Mouse (Mus musculus): ENCODE results near the gene Elf5.

Elf5 gene

DNA sequence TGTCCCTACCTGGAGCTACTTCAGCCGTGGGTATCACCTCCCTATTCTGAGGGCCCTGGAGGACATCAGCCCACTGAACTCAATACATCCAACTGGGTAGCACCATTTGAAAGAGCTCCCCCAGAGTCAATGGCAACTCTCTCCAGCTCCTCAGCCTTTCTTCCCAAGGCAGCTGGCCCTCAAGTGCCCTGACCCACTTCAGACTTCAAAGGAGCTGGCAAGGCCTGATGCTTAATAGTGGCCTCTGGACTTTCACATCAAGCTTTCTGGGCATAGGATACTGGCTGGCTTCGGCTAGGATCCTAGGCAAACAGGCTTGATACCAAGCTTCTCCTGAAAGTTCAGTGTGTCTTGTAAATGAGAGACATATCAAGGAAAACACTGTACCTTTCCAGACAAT, 23.6 kb downstream of the Elf5 start:
- DNase-seq (ENCODE audit: low spot score), result no peak

DNA sequence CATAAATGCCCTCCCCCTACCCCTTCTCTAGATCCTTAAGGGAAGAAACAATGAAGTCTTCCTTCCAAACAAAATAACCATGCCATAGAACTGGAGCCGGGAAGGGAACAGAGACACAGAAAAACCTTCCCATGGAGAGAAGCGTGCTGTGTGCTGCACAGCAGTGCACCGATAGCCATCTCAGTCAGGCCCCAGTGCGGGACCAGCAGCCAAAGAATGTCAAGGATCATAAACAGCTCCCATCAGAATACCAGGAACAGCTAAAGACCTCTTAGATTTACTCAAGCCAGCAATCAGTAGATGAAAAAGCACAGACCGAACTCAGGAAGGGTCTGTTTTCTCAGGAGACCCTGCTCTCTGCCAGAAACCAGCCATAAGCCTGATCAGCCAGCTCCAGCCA, 25.0 kb downstream of the Elf5 start:
- no peak for DNase-seq (ENCODE audit: low spot score)

GRCm38 (mm10) chr2:103439071-103439622, 27.7 kb downstream of the Elf5 start:
- no peak for DNase-seq (ENCODE audit: low spot score)

DNA sequence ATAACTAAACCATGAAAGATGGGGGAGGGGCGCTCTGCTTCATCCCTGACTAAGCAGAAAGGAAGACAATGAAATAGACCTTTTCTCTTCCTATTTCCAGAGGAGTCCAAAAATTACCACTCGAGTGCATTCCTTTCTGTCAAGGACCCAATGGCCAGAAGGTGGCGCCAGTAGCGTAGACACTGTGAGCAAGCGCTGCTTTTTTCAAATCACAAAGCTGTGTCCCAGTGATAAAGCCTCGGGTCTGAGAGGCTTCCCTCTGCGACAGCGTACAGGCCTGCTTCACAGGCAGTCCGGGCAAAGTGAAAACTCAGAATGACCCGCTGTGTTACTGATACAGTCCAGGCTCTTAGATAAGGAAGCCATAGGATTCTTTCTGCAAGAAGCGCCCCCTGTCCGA, 28.2 kb downstream of the Elf5 start:
- peak; percentile 39 for DNase-seq (ENCODE audit: low spot score)

DNA sequence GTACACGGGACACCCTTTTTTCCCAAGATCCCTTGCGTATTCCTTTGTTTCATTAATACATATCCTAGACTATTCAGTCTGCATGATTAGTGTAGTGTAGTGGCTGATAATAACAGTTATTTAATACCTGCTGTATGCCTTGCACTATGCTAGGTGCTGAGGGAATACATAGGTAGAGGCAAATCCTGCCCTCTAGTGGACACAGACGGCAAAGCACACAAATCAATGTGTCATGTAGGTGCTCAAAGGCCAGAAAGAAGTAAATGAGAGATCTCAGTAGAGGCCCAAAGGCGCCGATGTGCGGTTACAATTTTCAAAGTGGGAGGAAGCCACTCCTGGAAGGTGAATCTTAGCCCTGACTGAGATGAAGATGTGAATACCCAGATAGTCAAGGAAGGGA, 34.3 kb downstream of the Elf5 start:
- DNase-seq (ENCODE audit: low spot score), result no peak

- no peak for DNase-seq (ENCODE audit: low spot score)
Measured at GRCm38 (mm10) chr2:103446326-103446725, 34.8 kb downstream of the Elf5 start.

GRCm38 (mm10) chr2:103448947-103449560, 37.6 kb downstream of the Elf5 start:
- no peak for DNase-seq (ENCODE audit: low spot score)

GRCm38 (mm10) chr2:103449813-103450212, 38.3 kb downstream of the Elf5 start:
- DNase-seq (ENCODE audit: low spot score), result no peak

- no peak for DNase-seq (ENCODE audit: low spot score)
Measured at GRCm38 (mm10) chr2:103450267-103450666, 38.8 kb downstream of the Elf5 start.

DNA sequence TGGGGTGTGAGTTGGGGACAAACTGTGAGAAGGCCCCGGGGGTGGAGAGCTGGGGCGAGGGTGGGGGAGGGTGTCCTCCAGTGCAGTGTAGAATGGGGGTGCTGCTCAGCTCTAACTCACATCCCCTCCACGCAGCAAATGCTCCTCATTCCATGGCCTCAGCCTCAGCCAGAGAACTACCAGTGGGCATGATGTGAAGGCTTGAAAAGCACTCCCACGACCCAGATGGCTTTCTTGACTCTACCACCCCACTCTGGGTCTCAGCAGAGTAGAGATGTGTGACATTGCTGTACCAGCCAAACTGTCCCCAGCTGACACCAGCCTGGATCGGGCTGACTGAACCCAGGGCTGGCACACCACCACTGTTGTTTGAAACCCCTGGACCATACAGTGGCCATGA, 41.1 kb downstream of the Elf5 start:
- DNase-seq (ENCODE audit: low spot score), result no peak

DNA sequence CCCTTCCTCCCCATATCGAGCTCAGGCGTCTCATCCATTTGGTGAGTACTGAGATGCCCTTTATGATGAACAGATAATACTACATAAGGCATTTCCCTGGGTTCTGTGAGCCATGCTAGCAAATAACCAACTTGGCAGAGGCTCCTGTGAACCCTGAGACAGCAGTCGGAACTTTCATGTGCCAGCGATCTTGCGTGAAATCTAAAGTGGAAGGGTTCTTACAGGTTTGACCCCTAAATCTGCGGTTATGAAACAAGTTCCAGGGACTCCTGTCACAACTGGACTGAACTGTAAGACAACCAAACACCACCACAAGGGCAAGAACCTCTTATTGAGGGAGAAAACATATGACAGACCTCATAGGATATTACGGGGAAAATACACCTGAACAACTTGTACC, 44.3 kb downstream of the Elf5 start:
- DNase-seq (ENCODE audit: low spot score), result no peak

DNA sequence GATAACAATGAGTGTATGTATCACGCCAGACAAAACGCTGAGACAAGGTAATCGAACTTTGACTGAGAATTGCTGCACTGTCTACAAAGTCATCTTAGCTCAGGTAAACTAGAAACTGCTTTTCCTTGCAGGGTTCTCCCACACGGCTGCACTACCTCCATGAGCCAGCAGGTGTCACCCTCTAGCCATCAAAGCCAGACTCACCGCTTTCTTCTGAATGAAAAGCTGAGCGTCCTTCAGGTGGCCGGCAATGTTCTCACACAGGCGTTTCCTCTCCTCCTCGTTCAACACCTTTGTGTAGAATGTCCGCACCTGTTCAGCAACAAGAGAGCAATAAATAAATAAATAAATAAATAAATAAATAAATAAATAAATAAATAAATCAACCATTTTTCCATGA, 45.2 kb downstream of the Elf5 start:
- peak; percentile 55 for DNase-seq (ENCODE audit: low spot score)

DNA sequence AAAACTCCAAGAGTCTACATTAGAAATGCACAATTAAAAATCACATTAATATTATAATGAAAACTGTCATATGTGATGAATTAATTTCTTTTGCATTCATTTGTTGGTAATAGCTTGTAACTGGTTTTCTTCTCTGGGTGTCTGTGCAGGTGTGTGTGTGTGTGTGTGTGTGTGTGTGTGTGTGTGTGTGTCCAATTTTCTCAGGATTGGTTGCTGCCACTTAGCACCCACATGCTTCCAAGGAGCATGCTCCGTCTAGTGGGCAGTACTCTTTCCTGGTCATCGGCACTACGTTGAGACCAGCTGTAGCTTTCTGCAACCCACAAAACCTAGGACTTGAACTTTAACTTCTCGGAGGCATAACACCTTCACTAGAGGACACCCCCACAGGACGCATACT, 45.6 kb downstream of the Elf5 start:
- no peak for DNase-seq (ENCODE audit: low spot score)

DNA sequence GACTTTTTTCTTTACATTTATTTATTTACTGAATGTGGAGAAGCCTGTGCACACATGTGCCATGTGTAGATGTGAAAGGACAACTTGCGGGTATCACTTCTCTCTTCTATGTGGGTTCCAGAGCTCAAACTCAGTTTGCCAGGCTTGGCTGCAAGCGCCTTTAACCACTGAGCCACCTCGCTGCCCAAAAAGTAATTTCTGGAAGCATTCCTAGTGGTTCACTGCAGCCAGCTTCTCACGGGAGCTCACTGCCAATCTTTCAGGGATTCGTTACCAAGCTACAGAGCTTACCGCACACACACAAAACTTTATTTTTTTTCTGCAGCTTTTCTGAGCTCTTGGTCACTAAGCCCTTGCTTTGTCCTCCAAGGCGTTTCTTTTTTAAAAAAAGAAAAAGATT, 46.1 kb downstream of the Elf5 start:
- no peak for DNase-seq (ENCODE audit: low spot score)

- DNase-seq (ENCODE audit: low spot score), result no peak
Measured at GRCm38 (mm10) chr2:103459069-103459468, 47.6 kb downstream of the Elf5 start.

- no peak for DNase-seq (ENCODE audit: low spot score)
Measured at GRCm38 (mm10) chr2:103461210-103461609, 49.7 kb downstream of the Elf5 start.

GRCm38 (mm10) chr2:103461743-103462142, 50.3 kb downstream of the Elf5 start:
- no peak for DNase-seq (ENCODE audit: low spot score)

- no peak for DNase-seq (ENCODE audit: low spot score)
Measured at GRCm38 (mm10) chr2:103462746-103463145, 51.3 kb downstream of the Elf5 start.

GRCm38 (mm10) chr2:103464524-103464923, 53.0 kb downstream of the Elf5 start:
- no peak for DNase-seq (ENCODE audit: low spot score)

GRCm38 (mm10) chr2:103465429-103465828, 53.9 kb downstream of the Elf5 start:
- no peak for DNase-seq (ENCODE audit: low spot score)

GRCm38 (mm10) chr2:103466272-103466671, 54.8 kb downstream of the Elf5 start:
- no peak for DNase-seq (ENCODE audit: low spot score)

- no peak for DNase-seq (ENCODE audit: low spot score)
Measured at GRCm38 (mm10) chr2:103466984-103467588, 55.6 kb downstream of the Elf5 start.

DNA sequence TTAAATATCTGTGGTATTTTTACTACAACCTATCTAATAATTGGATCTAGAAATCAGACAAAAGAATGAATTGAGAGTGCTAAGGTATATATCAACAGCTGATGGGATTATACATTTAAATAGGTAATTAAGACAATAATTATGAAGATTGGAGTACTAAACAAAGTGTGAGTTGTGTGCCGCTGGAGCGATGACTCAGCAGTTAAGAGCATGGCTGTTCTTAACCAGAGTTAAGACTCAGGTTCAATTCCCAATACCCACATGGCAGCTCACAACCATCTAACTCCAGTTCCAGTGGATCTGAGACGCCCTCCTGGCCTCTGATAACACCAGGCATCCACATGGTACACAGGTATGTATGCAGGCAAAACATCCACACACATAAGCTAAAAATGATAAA, 61.9 kb downstream of the Elf5 start:
- DNase-seq (ENCODE audit: low spot score), result no peak

- no peak for DNase-seq (ENCODE audit: low spot score)
Measured at GRCm38 (mm10) chr2:103476180-103476579, 64.7 kb downstream of the Elf5 start.
